Mouse (Mus musculus) gastrocnemius, adult 18-20 months (tissue): ENCODE measurements around the gene Tapt1. TPM values are rescaled to one million over a fixed set of nuclear protein-coding genes. Genes with fewer than 3 reads are reported as not detected.

Experiments used
- DNase-seq: peaks from one replicate; pipeline ENCODE4 v3.0.0; 2021; ENCODE audit warnings: low spot score
- long read RNA-seq, 2 experiments: library from polyadenylated mRNA; stranded (forward); transcript quantifications; one replicate each; pipeline ENCODE4 v2.0.0; 2021
- total RNA-seq, 2 experiments: library from RNA; stranded (reverse); gene quantifications; 2 replicates each; pipeline ENCODE4 v1.2.3; 2021

Tapt1 gene
- total RNA-seq: 10 to 100 TPM; 39.8 to 41.2 TPM
- long read RNA-seq, experiment 1, transcript Tapt1-201 (14 exons, 3,513 nt): major isoform, 86 of 110 reads
- long read RNA-seq, experiment 1, partial matches to known transcripts: 3 of 110 reads
- long read RNA-seq, experiment 1, other reads (novel, unspliced or antisense): 21 of 110 reads
- long read RNA-seq, experiment 2, transcript Tapt1-201 (14 exons, 3,513 nt): major isoform, 59 of 75 reads
- long read RNA-seq, experiment 2, partial matches to known transcripts: 4 of 75 reads
- long read RNA-seq, experiment 2, other reads (novel, unspliced or antisense): 12 of 75 reads

DNA sequence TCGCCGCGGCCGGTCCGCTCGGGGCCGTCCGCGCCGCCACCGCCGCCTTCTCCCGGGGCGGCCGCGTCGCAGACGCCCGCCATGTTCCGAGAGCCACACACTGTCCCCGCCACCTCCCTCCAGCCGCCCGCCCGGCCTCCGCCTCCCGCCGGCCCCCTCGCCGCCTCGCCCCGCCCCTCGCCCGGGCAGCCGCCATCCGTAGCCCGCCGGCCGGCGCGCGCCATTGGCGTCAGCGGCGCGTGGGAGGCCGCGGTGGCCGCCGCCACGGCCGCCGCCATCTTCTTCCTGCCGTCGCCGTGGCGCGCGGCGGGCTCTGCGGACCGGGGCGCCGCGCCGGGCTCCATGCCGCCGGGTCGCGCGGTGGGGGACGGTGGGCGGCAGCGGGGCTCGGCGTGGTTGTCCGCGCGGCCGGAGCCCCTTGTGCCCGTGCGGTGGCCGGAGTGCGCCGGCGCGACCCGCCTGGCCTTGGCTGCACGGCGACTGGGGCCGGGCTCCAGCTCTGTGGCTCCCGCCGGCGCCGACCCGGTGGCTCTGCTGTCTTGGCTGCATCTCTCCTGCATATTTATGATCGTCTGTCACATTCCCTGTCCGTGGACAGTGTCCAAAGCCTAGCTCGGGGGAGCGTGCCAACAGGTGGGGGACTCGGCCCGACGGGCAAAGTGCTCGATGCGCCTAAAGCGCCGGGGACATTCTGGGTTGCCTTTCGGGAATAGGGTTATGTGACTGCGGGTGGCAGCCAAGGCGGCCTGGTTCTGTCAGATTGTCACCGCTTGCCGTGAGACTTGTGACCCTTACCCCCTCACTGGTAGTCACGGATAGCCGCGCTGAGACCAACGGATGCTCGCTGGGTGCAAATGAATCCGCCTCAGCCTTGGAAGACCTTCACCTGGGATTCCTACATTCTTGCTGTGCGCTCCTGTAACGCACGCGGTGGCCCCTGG is at the start of gene Tapt1:
Tapt1 (minus strand) TSS at position 106 of the 941 bp plus-strand sequence.
- peak; percentile 85 for DNase-seq

DNA sequence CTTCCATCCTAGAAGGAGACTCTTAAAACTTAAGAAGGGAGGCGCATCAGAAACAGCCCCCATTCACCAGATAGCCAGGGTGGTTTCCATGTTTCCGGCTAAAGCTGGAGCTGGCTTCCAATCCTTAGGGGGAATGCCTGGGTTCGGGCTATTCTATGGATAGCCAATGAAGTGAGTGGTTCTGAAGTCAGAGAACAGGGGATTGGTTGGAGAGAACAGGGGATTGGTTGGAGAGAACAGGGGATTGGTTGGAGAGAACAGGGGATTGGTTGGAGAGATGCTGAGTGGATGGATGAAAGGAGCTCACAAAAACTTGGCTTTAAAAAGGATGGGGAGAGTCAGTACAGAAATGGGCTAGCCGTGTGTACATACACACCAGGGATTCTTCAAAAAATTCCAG is 45.1 kb upstream of the Tapt1 start:
- no peak for DNase-seq

DNA sequence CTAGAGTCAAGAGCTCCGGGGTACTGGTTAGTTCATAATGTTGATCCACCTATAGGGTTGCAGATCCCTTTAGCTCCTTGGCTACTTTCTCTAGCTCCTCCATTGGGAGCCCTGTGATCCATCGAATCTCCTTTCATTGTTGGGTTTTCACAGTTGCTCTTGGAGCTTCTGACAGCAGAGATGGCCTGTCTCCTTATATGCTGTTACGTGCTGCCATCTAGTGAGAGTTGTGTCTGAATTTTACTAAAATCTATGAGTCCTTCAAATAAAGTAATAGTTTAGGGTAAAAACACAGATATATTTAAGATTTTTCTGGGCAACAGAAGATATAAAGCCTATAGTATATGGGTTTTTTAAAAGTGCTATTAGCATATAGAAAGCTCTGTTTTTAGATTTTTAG is 42.1 kb upstream of the Tapt1 start:
- peak; percentile 9 for DNase-seq

DNA sequence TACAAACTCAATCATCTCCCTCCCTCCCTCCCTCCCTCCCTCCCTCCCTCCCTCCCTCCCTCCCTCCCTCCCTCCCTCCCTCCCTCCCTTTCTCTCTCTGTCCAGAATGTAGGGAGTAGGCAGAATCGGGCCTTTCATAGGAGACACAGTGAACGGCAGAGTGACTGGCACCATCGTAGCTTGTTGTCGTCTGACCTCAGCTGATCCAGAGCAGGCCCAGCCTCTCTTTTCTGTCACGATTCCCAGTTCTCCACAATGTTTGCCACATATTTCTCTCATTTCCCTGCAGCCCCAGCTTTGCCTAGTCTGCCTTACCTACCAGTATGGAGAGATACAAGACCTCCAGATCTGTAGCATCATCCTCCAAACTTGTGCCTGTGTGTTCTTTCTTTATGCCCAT is 35.3 kb upstream of the Tapt1 start:
- no peak for DNase-seq

DNA sequence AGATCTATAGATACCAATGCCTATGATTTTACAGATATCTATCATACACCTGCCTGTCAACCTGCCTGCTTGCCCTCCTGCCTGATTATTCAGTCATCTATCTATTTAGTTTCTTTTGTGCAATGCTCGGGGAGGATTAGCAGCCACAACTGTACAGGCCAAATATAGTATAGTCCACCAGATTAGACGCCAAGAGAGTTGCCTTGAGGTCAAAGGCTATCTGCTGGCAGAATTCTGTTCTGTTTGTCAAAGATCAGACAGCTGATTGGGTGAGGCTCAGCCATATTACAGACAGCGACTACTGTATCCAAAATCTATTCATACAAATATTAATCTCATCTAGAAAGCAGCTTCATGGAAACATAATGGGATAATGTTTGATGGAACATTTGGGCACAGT is 34.7 kb upstream of the Tapt1 start:
- no peak for DNase-seq

DNA sequence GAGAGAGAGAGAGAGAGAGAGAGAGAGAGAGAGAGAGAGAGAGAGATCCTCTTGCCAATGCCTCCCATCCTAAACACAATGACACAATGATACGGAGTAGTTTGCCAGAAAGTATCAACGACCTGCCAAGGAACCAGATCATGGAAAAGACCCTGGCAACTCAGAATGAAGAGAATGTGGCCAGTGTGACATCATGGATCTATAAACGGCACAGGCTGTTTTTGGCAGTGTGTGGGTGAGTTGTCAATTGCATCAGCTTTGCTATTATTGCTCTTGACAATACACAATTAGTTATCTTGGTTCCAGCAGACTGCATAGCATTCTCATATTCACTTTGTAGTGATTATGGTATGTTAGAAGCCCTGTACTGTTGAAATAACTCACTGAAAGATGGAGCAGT is 33.3 kb upstream of the Tapt1 start:
- DNase-seq: no peak

DNA sequence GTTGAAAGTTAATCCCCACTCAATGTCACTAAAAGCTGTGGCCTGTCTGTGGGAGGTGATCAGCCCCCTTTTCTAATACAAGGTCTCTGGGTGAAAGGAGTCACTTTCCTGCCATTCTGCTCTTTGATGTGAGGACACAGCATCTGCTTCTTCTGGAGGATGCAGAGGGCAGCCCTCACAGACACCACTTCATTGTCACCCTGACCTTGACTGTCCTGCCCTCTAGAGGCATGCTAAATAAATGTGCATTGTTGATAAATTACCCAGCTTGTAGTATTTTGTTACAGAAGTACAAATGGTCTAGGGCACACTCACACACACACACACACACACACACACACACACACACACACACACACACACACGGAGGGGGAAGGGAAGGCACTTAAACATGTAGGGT is 31.7 kb upstream of the Tapt1 start:
- DNase-seq: no peak

DNA sequence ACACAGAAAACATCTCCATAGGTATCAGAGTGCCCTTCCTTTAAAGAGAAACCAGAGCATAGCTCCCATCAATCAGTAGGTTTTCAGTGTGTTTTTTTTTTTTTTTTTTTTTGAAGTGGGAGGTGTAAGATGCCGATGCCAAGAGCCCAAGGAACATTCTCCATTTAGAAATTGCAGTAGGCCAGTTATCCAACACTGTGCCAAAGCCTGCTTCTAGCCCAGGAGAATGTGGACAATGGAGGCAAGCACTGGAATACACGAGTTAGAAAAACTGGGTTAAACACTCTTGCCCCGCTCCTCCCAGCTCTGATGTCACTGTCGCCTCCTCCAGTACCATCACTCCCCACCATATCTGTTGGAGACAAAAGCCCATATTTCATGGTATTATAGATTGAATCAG is 31.0 kb upstream of the Tapt1 start:
- DNase-seq: no peak

DNA sequence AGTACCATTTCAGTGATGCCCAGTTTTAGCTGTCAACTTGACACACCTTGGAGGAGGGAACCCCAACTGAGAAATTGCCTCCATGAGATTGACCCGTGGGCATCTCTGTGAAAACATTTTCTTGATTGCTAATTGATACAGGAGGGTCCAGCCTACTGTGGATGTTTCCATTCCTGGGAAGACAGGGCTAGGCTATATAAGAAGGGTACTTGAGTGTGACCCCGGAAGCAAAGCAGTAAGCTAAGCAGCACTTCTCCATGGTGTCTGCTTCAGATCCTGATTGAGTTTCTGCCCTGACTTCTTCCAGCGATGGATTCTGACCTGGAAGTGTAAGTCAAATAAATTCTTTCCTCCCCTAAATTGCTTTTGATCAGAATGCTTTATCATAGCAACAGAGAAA is 30.1 kb upstream of the Tapt1 start:
- DNase-seq: no peak

DNA sequence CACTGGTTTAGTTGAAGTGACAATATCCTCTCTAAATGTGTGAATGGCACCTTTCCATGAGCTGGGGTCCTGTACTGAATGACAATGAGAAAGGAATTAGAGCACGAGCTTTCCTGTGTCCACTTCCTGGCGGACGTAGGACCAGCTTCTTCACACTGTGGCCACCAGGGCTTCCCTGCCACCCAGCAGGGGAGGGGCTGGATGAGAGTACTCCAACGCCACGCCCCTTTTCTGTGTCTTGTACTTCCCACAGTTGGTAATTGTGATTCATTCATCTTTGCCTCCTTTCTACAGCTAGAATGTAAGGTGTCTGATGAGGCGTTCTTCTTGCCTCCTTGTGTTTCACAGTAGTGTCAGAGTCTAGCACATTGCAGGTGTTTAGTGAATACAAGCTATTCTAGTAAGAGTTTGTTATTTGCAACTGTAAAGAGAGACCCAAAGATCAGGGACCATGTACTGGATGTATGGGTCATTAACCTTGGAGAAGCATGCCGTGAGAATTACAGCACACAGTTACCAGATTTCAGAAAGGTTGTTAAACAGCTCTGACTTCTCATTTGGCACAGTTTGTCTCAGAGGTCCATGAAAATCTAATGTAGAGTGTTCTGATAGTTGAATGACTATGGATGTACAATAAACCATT is 29.5 kb upstream of the Tapt1 start:
- no peak for DNase-seq

DNA sequence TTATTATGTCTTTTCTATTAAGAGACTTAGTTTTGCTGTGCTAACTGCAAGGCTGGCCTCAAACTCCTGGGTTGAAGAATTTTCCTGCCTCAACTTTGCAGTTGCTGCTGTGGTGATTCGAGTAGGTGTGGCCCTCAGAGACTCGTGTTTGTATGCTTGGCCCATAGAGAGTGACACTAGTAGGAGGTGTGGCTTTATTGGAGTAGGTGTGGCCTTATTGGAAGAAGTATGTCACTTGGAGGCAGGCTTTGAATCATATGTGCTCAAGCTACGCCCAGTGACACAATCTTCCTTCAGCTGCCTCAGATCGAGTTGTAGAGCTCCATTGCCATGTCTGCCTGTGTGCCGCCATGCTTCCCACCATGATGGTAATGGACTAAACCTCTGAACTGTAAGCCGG is 27.0 kb upstream of the Tapt1 start:
- DNase-seq: no peak

DNA sequence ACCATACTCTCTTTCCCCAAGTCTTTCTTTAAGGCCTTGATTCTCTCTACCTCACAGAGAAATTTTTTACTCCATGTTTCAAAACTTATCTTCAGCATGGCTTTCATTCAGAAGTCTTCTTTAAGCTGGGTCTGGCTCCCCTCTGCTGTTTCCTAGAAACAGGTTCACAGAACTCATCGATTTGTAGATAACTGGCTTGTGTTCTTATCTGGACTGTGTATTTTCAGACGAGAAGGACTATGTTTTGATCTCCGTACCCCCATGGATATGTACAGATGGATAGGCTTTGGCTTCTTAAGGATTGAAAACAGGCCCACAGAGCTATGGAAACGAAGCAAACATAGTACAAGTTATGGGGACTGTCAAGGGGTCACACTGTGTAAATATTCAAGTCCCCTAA is 26.0 kb upstream of the Tapt1 start:
- no peak for DNase-seq

DNA sequence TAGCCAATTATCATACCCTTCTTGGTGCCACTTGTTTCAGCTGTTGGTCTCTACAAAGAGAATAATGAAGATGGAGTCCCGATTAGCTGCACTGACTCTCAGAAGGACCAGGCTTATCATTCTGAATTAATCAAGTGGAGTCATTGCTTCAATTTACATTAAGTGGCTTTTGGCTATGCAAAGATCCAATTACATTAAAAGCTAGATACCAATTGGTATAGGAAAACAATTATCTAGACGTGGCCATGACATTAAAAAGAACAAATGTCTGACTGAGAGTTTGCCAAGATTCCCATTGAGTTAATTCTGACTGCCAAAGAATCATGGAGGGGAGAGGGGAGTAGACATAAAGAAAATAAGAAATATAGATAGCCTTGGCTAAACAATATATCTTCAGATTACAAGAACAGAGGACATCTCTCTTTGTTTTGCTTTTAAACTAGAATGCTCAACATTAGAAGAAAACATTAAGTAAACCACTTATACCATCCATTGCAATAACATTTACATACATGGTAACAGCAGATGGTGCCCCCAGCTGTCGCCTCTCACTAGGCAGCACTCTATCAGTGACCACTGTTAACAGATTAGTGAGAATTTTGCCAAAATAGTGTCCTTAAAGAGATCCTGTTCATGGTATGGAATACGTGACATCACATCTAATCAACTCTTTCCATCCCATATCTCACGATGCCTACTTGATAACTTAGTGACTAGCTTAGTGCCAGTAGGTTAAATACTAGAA is 24.0 kb upstream of the Tapt1 start:
- no peak for DNase-seq

DNA sequence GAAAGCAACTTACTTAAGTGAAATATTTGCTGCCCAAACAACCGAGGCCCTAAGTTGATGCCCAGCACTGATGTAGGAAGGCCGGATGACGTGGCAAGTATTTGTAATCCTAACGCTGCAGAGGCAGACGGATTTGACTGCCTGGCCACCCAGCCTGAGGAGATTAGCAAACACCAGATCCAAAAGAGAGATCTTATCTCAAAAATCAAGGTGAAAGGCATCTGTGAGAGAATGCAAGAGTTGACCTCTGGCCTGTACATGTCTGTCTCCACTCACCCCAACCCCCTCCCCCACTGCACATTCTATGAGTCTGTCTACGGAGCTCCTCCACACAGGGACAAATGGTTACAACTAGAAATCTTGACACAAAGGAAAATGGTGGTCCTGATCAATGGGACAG is 22.9 kb upstream of the Tapt1 start:
- no peak for DNase-seq

DNA sequence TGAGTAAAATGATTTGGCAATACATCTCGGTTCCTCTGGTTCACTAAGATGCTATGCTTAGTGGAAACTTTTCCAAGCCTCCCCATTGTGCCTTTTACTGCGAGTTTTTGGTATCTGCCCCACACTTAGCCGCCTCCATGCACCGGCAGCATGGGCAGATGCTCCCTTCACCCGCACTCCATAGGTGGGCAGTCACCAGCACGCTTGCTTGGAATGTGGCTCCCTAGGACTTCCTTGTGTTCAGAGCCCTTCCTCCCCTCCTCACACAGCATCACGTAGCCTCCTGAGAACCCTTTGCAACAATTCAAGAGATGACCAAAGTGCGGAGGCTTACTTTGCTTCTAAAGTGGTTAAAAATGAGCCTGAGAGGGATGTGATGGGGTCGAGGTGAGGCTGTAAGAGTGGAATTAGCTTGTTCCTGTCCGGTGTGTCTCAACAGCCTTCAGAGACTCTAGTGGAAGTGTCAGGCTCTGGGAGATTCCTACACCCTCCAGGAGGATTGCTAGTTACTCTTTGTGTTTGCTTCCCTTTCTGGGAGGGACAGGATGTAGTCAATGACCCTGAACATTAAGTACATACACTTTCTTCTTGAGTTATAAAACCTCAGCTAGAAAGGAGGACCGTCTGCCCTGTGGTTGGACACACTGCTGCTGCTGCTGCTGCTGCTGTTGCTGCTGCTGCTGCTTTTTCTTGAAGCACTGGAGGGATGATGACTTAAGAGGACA is 20.2 kb upstream of the Tapt1 start:
- DNase-seq: no peak

DNA sequence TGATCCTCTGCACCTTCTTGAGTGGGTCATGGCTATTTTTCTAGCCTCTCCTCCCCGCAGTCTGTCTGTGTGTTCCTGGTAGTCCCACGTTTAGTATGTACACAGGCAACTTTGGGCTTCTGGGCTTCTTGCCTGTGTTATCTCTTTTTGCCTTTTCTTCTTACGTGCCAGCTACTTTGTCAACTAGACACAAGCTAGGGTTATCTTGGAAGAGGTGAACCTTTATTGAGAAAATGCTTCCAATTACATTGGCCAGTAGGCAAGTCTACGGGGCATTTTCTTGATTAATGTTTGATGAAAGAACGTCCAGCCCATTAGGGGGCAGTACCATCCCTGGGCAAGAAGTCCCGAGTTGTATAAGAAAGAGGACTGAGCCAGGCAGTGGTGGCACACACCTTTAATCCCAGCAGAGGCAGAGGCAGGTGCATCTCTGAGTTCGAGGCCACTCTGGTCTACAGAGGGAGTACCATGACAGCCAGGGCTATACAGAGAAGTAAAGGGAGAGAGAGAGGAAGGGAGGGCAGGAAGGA is 18.5 kb upstream of the Tapt1 start:
- DNase-seq: no peak

DNA sequence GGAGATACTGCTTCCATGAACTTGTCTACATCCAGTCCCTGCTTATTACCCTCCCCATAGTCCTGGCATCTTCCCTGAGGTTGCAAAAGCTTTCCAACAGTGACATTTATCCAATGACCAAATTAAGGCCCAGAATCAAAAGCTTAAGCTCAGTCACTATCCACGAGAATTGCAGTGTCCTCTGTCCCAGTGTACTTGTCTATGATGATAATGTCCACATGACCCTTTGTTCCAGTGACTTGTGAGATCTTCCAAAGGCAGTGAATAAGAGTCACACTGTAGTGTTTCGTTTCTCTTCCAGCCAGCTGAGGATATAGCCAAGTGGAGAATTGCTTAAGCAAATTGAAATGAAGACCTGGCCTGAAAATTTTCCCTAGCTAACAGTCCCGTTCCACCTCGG is 16.4 kb upstream of the Tapt1 start:
- no peak for DNase-seq

DNA sequence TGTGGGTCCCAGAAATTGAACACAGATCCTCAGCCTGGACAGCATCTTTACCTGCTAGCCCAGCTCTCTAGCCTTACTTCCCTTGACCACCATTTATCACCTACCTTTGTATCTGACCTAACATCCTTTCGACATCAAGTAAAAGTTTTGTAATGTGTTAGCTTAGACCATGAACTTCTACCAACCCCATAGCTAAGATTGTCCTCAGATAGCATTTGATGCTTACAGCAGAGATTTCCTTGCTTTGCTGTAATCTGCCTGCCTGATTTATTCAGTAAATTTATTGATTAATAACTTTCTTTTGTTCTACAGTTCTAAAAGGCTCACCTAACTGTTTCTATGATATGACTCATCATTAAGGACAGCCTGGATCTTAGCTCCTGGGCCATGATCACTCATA is 15.3 kb upstream of the Tapt1 start:
- no peak for DNase-seq

DNA sequence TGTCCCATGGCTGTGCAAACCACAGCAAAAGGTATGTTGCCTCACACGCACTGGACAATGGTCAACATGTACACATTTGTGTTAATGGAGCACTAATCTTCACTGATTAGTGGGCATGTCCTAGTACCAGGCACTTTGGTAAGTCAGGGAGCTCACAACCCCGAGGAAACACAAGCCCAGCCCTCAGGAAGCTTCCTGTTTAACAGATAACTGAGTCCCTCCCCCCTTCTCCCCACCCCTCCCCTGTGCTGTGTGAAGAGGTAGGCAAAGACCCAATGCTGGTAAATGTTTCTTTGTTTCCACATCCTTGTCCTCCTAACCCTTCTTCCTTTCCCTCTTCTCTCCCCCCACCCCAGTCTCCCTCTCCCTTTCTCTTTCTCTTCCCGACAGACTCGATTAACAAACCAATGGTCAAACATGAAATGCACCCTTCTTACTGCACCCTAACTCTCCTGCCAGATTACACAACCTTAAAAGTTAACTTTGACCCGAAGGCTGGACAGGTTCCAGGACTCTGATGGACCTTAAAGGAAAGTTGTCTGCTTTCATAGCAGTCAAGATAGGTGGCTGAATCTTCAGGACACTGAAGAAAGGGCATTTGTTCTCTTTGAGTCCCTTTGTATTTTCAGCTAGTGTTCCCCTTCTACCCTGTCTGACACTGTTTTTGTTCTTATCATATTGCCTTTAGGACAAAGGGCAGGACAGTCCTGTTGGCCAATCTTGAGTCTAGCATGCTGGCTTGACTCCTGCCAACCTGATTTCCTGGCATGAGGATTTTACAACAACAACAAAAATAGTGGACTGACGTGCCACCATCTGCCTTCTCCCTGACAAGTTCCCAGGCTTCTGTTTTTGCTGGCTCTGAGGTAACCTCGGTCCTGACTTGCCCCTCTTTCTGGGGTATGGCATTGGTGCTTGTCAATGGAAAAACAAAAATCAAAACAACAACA is 13.0 kb upstream of the Tapt1 start:
- no peak for DNase-seq

DNA sequence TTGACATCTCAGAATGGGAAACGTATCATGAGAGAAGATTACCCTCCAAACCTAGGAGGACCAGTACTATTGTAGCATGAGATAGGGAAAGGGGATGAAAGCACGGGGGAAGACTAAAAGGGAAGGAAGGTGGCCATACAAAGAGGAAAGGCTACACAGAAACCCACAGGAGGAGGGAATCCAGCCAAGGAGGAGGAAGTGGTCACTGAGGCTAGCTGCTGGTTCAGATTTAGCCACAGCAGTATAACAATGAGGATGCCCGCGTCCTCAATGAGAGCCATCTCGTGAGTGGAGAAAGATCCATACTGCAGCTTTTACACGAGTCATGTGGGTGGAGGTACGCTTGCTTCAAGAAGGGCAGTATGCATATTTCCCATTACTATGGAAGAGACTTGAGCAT is 11.8 kb upstream of the Tapt1 start:
- DNase-seq: no peak
